Mouse (Mus musculus) forebrain, postnatal 0 days (tissue): ENCODE results near the gene Arhgef17. TPM values are rescaled to one million over a fixed set of nuclear protein-coding genes. Genes with fewer than 3 reads are reported as not detected.

ENCODE experiments used
- ATAC-seq: fragments of 200-750 bp; cut with Nextera tagmentation; 2 replicates; pipeline ENCODE4 v1.8.0; 2017; ENCODE audit warnings: mild to moderate bottlenecking, moderate library complexity
- DNase-seq: peaks from one replicate; pipeline ENCODE4 v3.0.0-alpha.2; 2015
- H3K27ac ChIP-seq: fragments of 300-500 bp; sonication (generic); 2 replicates; pipeline ENCODE4 v1.5.1; 2014; ENCODE audit warnings: low read depth, mild to moderate bottlenecking, antibody characterized with exemption, low read length, moderate library complexity, mixed read lengths
- H3K27me3 ChIP-seq: fragments of 300-500 bp; sonication (generic); 2 replicates; pipeline ENCODE4 v1.6.1; 2014; ENCODE audit warnings: mild to moderate bottlenecking, low read length, mixed read lengths; ENCODE audit not compliant: insufficient read depth
- H3K36me3 ChIP-seq: fragments of 300-500 bp; sonication (generic); 2 replicates; pipeline ENCODE4 v1.6.1; 2014; ENCODE audit warnings: mild to moderate bottlenecking, moderate library complexity; ENCODE audit not compliant: insufficient read depth
- H3K4me1 ChIP-seq: fragments of 300-500 bp; sonication (generic); 2 replicates; pipeline ENCODE4 v1.6.1; 2014; ENCODE audit warnings: antibody characterized with exemption; ENCODE audit not compliant: insufficient read depth
- H3K4me2 ChIP-seq: fragments of 300-500 bp; sonication (generic); 2 replicates; pipeline ENCODE4 v1.6.1; 2014; ENCODE audit warnings: low read depth, mild to moderate bottlenecking, moderate library complexity
- H3K4me3 ChIP-seq: fragments of 300-500 bp; sonication (generic); 2 replicates; pipeline ENCODE4 v1.5.1; 2014; ENCODE audit warnings: low read depth, low read length, mixed read lengths
- H3K9ac ChIP-seq: fragments of 300-500 bp; sonication (generic); 2 replicates; pipeline ENCODE4 v1.6.1; 2014; ENCODE audit warnings: mild to moderate bottlenecking
- H3K9me3 ChIP-seq: fragments of 300-500 bp; sonication (generic); 2 replicates; pipeline ENCODE4 v1.6.1; 2016; ENCODE audit warnings: low read length
- CTCF ChIP-seq: sonication (generic); IDR thresholded peaks from 2 replicates; pipeline ENCODE4 v1.5.1; 2016; ENCODE audit warnings: antibody characterized with exemption, control low read depth, low read depth
- WGBS: fragments of 180-500 bp; shearing (Covaris S2); extraction: QIAGEN DNeasy Blood & Tissue Kit; methylation state at CpG from one replicate; pipeline ENCODE4 v1.1.7; 2014; 5-methylcytosine and 5-hydroxymethylcytosine counted together
- polyA plus RNA-seq: library from polyadenylated mRNA; unstranded; fragments of >200 nt; fragmentation: Nextera tagmentation; extraction: Ambion mirVana; gene quantifications from 2 replicates; pipeline ENCODE4 v1.2.1, GENCODE M21; 2015
- total RNA-seq: library from RNA; depleted of rRNA; stranded (reverse); fragments of >200 nt; gene quantifications from 2 replicates; pipeline ENCODE4 v1.2.3, GENCODE M21; 2014

The Arhgef17 gene
- total and polyA plus RNA-seq, 2 experiments from 2014 or later = 12.5 to 52.7 TPM

DNA sequence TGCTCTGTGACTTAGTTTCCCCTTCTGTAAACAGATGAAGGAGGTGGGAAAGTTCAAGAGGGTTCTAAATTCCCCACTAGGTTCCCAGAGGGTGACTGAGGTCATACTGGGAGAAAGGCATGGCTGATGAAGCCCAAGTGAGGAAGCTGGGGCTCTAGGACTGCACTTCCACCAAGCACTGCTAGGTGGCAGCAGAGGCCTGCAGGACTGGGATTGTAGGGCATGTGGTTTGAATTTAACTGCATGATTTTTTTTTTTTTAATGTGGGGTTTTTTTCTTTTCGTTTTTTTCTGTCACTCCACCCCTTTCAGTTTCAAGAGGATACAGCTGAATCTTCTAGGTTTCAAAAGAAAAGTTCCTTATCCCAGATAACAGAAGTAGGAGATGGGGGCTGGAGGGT lies 24.7 kb downstream of the Arhgef17 start:
- Histone ChIP-seq H3K27ac (no peak overlapping the region), H3K27me3 (no peaks in the 10 kb centered on the region), H3K9ac (no peak overlapping the region), H3K9me3 (no peaks in the 10 kb centered on the region), H3K4me2 (no peak overlapping the region), H3K36me3 (no peaks in the 10 kb centered on the region), H3K4me1 (peaks cover 3% of the 10 kb centered on the region; the same call in 1 of the 2 replicates), H3K4me3 (no peak overlapping the region)
- DNase-seq (peak; percentile 90), ATAC-seq (peak; percentile 49; the same call in 1 of the 2 replicates)
- peak; percentile 97 for TF ChIP-seq CTCF
- 0% methylated on average over 1 of the region's 1 CpGs for WGBS

DNA sequence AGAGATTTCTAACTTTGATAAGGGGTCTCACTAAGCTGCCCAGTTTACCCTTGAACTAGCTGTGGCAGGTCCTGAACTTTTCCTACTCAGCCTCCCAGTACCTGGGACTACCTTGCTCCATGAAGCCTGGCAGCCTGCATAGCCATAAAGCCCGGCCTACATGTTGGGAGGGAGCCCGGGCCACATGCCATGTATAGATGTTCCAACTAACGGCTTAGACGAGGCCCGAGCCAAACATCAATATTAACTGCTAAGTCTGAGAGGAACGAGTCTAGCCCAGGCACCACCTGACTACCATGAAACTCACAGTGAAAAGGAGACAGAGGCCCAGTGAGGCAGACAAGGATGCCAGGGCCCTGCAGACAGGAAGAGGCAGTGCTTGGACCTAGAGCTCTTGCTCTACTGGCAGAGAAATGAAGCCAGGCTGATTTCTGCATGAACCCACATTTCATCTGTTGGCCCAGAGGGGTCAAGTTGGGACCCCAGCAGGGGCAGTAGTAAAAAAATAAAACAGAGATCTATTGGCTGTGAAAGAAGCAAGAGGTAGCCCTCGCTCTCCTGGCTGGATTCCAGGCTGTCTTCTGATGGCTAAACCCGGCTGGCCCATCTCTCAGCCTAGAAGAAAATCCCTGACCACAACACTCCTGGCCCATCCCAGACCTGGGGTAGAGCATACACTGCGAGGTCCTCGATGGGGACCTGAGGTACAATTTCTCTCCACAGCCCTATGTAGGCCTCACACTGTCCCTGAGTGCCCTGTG lies 25.7 kb downstream of the Arhgef17 start:
- DNase-seq (no peak), ATAC-seq (no peak)
- Histone ChIP-seq H3K36me3 (no peaks in the 10 kb centered on the region), H3K4me1 (peaks cover 3% of the 10 kb centered on the region; the same call in 1 of the 2 replicates), H3K4me2 (no peak overlapping the region), H3K9me3 (no peaks in the 10 kb centered on the region), H3K9ac (no peak overlapping the region), H3K27ac (no peak overlapping the region), H3K27me3 (no peaks in the 10 kb centered on the region), H3K4me3 (no peak overlapping the region)
- no peak for TF ChIP-seq CTCF
- WGBS = 86% methylated on average over 10 of the region's 10 CpGs

DNA sequence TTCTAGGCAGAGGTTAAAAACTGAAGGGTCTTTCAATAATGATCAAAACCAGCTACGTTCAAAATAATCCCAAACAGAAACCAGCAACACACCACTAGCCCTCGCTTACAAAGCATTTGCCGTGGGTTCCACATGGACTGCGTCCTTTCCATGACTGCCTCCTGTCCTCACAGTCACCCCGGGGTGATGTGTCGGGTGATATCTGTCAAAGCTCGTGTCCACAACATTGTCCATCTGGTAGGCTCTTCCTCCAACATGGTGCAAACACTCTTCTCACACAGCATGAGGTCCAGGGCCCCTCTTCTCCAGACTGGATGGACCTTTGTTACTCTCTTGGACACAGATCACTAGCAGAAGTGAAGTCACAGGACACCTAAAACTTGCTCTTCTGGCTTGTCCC lies 26.9 kb downstream of the Arhgef17 start:
- 84% methylated on average over 7 of the region's 7 CpGs for WGBS
- Histone ChIP-seq H3K9ac (no peak overlapping the region), H3K4me2 (no peak overlapping the region), H3K4me1 (no peaks in the 10 kb centered on the region), H3K27ac (no peak overlapping the region), H3K9me3 (no peaks in the 10 kb centered on the region), H3K4me3 (no peak overlapping the region), H3K27me3 (no peaks in the 10 kb centered on the region), H3K36me3 (no peaks in the 10 kb centered on the region)
- TF ChIP-seq CTCF = no peak
- no peak for ATAC-seq
- DNase-seq = no peak

DNA sequence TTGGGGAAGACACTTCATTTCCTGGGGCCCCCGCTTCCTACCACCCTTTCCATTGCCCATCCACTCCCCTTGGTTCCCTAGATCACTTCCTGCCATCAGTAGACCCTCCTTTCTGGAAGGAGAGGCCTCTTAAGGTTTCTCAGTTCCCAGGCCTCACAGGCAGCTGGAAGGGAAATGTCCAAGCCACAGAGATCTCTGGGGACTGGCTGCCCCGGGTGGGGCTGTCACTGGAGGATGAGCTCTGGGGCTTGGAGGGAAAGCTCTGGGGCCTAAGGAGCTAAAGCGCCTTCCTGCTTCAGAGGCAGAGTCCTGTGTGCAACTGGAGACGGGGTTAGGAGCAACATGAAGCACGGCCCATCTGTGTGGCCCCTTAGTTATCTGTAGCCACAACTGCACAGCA lies 27.3 kb downstream of the Arhgef17 start:
- ATAC-seq = no peak

DNA sequence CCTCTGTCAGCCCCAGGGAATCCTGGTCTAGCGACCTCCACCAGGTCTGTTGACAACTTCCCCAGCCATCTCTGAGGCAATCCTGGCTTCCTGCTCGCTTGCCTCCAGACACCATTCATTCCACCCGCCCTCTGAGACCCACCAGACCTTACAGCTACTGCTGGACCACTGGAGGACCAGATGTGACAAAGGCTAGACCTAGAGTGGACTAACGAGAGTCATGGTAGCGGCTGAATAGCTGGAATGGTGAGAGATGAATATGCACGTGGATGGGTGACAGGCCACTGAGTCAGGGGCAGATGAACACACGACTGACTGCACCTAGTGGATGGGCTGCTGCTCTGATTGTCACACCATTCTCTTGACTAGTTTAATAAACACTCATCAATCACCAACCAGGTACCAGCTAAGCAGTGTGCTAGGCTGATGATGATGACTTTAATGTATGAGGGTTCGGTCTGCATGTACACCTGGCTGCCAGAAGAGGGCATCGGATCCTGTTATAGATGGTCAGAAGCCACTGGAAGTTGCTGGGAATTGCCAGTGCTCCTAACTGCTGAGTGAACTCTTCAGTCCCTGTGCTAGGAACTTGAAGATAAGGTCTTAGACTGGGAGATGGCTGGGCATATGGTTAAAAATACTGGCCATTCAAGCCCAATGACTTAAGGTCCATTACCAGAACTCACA lies 29.3 kb downstream of the Arhgef17 start:
- Histone ChIP-seq H3K4me2 (no peak overlapping the region), H3K9ac (no peak overlapping the region), H3K4me1 (no peaks in the 10 kb centered on the region), H3K27me3 (no peaks in the 10 kb centered on the region), H3K27ac (no peak overlapping the region), H3K9me3 (no peaks in the 10 kb centered on the region), H3K4me3 (no peak overlapping the region), H3K36me3 (no peaks in the 10 kb centered on the region)
- 78% methylated on average over 9 of the region's 9 CpGs for WGBS
- DNase-seq (no peak), ATAC-seq (no peak; the same call in 1 of the 2 replicates)
- TF ChIP-seq CTCF = peak; percentile 62

More for the DNA sequence above, 27.3 kb downstream of the Arhgef17 start:
- no peak overlapping the region for H3K27ac ChIP-seq
- no peaks in the 10 kb centered on the region for H3K27me3 ChIP-seq
- TF ChIP-seq CTCF = no peak
- no peak for DNase-seq
- H3K4me1 ChIP-seq = no peaks in the 10 kb centered on the region
- H3K4me3 ChIP-seq = no peak overlapping the region
- no peak overlapping the region for H3K4me2 ChIP-seq
- no peak overlapping the region for H3K9ac ChIP-seq
- H3K9me3 ChIP-seq = no peaks in the 10 kb centered on the region
- H3K36me3 ChIP-seq = no peaks in the 10 kb centered on the region
- 95% methylated on average over 5 of the region's 5 CpGs for WGBS

DNA sequence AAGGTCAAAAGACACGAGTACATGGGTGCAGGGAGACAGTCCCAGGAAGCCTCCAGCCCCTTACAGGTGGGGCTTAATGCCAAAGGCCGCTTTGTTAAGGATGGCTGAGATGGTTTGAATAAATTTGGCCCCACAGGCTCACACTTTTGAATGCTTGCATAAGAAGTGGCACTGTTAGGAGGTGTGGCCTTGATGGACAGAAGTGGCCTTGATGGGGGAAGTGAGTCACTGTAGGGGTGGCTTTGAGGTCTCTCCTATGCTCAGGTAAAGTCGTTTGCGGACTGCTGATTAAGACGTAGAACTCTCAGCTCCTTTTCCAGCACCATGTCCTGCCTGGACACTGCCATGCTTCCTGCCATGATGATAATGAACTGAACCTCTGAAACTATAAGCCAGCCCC lies 34.1 kb downstream of the Arhgef17 start:
- H3K36me3 ChIP-seq = no peaks in the 10 kb centered on the region
- no peak for DNase-seq
- WGBS = 76% methylated on average over 5 of the region's 5 CpGs
- no peaks in the 10 kb centered on the region for H3K9me3 ChIP-seq
- H3K27ac ChIP-seq = no peak overlapping the region
- H3K9ac ChIP-seq = no peak overlapping the region
- no peaks in the 10 kb centered on the region for H3K27me3 ChIP-seq
- ATAC-seq = no peak
- no peak for TF ChIP-seq CTCF
- no peak overlapping the region for H3K4me2 ChIP-seq
- H3K4me3 ChIP-seq = no peak overlapping the region
- H3K4me1 ChIP-seq = peaks cover 22% of the 10 kb centered on the region

DNA sequence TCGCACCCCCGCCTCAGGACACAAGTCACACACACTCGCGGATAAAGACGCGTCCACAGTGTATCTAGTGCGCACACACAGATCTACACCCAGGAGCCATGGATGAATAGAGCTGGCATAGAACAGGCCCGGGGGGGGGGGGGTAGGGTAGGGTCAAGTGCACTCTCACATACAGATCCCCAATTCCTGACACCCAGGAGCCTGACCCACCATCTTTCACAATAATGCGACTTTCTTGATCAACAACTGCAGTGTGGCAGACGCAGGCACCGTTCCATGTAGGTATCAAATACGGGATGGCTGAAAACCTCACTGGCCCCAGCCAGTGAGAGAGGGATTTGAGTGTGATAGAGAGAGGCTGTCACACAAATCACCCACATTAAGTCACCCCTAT lies 37.1 kb downstream of the Arhgef17 start:
- Histone ChIP-seq H3K27ac (peak overlapping the region; percentile 80), H3K27me3 (no peaks in the 10 kb centered on the region), H3K4me3 (peak overlapping the region; percentile 56), H3K4me2 (peak overlapping the region; percentile 87), H3K9ac (peak overlapping the region; percentile 88), H3K36me3 (peaks cover 6% of the 10 kb centered on the region; the same call in 1 of the 2 replicates), H3K4me1 (peaks cover 24% of the 10 kb centered on the region), H3K9me3 (no peaks in the 10 kb centered on the region)
- peak; percentile 14 for ATAC-seq
- no peak for TF ChIP-seq CTCF
- DNase-seq = no peak
- WGBS = 4% methylated on average over 10 of the region's 12 CpGs
